Mouse (Mus musculus) kidney, postnatal 14 days (tissue): Measurements from ENCODE around the gene Zfp933.
A peak's percentile ranks its signal among the peaks of the same experiment; 100 is the strongest.
"Not testable (repeated sequence)": the region's sequence is repeated elsewhere in the genome, so short reads cannot be mapped to it uniquely, and the experiment has no call there.

Experiments
- DNase-seq: peaks from one replicate; pipeline ENCODE4 v3.0.0; 2022; ENCODE audit warnings: mixed read lengths

Zfp933 gene

GRCm38 (mm10) chr4:147850776-147851175 is 2.6 kb upstream of the Zfp933 start:
- no peak for DNase-seq

GRCm38 (mm10) chr4:147848584-147848991 is 422 bp upstream of the Zfp933 start:
- no peak for DNase-seq

GRCm38 (mm10) chr4:147842871-147843270 is 5.3 kb downstream of the Zfp933 start:
- DNase-seq: no peak

- DNase-seq: peak; percentile 31
Observed at GRCm38 (mm10) chr4:147839282-147839681, 8.9 kb downstream of the Zfp933 start.

GRCm38 (mm10) chr4:147824389-147824788 is 23.8 kb downstream of the Zfp933 start:
- DNase-seq: no peak

- not testable (repeated sequence) for DNase-seq
Observed at GRCm38 (mm10) chr4:147821414-147821813, 26.8 kb downstream of the Zfp933 start.

- DNase-seq: not testable (repeated sequence)
Observed at GRCm38 (mm10) chr4:147819659-147820058, 28.5 kb downstream of the Zfp933 start.

- no peak for DNase-seq
Observed at GRCm38 (mm10) chr4:147814592-147815167, 33.5 kb downstream of the Zfp933 start.

- no peak for DNase-seq
Observed at GRCm38 (mm10) chr4:147813249-147813765, 34.9 kb downstream of the Zfp933 start.

GRCm38 (mm10) chr4:147809966-147810304 is 38.2 kb downstream of the Zfp933 start:
- DNase-seq: not testable (repeated sequence)

GRCm38 (mm10) chr4:147809292-147809965 is 38.7 kb downstream of the Zfp933 start, which contains the start of gene Zfp984:
Zfp984 (minus strand) TSS chr4:147809788.
- peak; percentile 50 for DNase-seq

- DNase-seq: not testable (repeated sequence)
Observed at GRCm38 (mm10) chr4:147808483-147808882, 39.7 kb downstream of the Zfp933 start.

GRCm38 (mm10) chr4:147795308-147795707 is 52.9 kb downstream of the Zfp933 start:
- not testable (repeated sequence) for DNase-seq

GRCm38 (mm10) chr4:147794026-147794665 is 54.0 kb downstream of the Zfp933 start:
- not testable (repeated sequence) for DNase-seq

GRCm38 (mm10) chr4:147793390-147793916 is 54.7 kb downstream of the Zfp933 start:
- not testable (repeated sequence) for DNase-seq

GRCm38 (mm10) chr4:147791729-147792128 is 56.4 kb downstream of the Zfp933 start:
- DNase-seq: not testable (repeated sequence)
